Mouse (Mus musculus): ENCODE data around the gene Copa. TPM values are rescaled to one million over a fixed set of nuclear protein-coding genes. Genes with fewer than 3 reads are reported as not detected.

The Copa gene
- polyA plus RNA-seq, 1 experiment from 2014 or later: 170 TPM

DNA sequence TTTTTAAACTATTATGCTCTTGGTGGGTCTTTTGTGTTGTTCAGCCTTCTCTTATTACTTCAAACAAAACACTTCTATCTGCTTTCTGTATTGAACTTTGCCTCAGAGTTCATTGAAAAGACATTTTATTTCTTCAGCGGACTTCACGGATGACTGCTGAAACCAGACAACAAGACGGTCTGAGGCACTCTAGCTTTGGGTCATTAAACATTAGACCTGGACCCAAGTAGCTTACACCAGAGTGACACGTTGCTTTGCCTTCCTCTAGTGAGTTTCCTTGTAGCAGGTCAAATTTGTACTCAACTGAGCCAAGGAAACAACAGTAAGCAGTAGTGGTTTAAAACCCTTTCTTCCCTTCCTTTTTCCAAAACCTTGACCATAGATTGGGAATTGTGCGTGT is 85.6 kb downstream of the Copa start:
- H3K27ac ChIP-seq (ENCODE audit: low read length): no peak overlapping the region
- H3K4me1 ChIP-seq (ENCODE audit: control insufficient read depth, insufficient read depth, low read length): 0 out of 2 replicates have a peak, but pooled peaks cover 2% of the 10 kb centered on the region
- WGBS: 91% methylated on average over 5 of the region's 5 CpGs
- no peak overlapping the region for H3K9ac ChIP-seq (ENCODE audit: low read length)
- no peak overlapping the region for H3K4me3 ChIP-seq (ENCODE audit: low read length)
- no peak for ATAC-seq (replicated peaks; ENCODE audit: extremely low read depth, insufficient read depth, low FRiP score)
- no peaks in the 10 kb centered on the region for H3K9me3 ChIP-seq (replicated peaks; ENCODE audit: control insufficient read depth, low read length)
- no peaks in the 10 kb centered on the region for H3K27me3 ChIP-seq (ENCODE audit: control insufficient read depth, insufficient read depth, low read length)
- no peak overlapping the region for H3K4me2 ChIP-seq (ENCODE audit: low read depth, low read length)
- peaks cover 56% of the 10 kb centered on the region for H3K36me3 ChIP-seq (ENCODE audit: control insufficient read depth, insufficient read depth)

GRCm38 (mm10) chr1:172169809-172170208 is 87.5 kb downstream of the Copa start:
- H3K4me3 ChIP-seq (ENCODE audit: low read length): no peak overlapping the region
- no peak overlapping the region for H3K27ac ChIP-seq (ENCODE audit: low read length)
- H3K9me3 ChIP-seq (replicated peaks; ENCODE audit: control insufficient read depth, low read length): no peaks in the 10 kb centered on the region
- 89% methylated on average over 5 of the region's 5 CpGs for WGBS
- ATAC-seq (replicated peaks; ENCODE audit: extremely low read depth, insufficient read depth, low FRiP score): no peak
- H3K4me2 ChIP-seq (ENCODE audit: low read depth, low read length): no peak overlapping the region
- 0 out of 2 replicates have a peak, but pooled peaks cover 5% of the 10 kb centered on the region for H3K4me1 ChIP-seq (ENCODE audit: control insufficient read depth, insufficient read depth, low read length)
- H3K9ac ChIP-seq (ENCODE audit: low read length): no peak overlapping the region
- H3K36me3 ChIP-seq (ENCODE audit: control insufficient read depth, insufficient read depth): peaks cover 67% of the 10 kb centered on the region
- H3K27me3 ChIP-seq (ENCODE audit: control insufficient read depth, insufficient read depth, low read length): no peaks in the 10 kb centered on the region

Other genes starting within 250 kb of the Copa start
- 2.0 and 2.6 TPM in 2 replicates for gene Cd84, start 242.8 kb upstream of the Copa start, polyA plus RNA-seq (2015; fragmentation: Nextera tagmentation; extraction: Ambion mirVana)
- gene Gm10521, start 186.9 kb upstream of the Copa start, polyA plus RNA-seq (2015; fragmentation: Nextera tagmentation; extraction: Ambion mirVana): not detected in 2 replicates
- 7.8 and 22.2 TPM in 2 replicates for gene Slamf6, start 165.0 kb upstream of the Copa start, polyA plus RNA-seq (2015; fragmentation: Nextera tagmentation; extraction: Ambion mirVana)
- 7.3 and 7.5 TPM in 2 replicates for gene Vangl2, start 54.1 kb upstream of the Copa start, polyA plus RNA-seq (2015; fragmentation: Nextera tagmentation; extraction: Ambion mirVana)
- gene Nhlh1, start 25.0 kb upstream of the Copa start, polyA plus RNA-seq (2015; fragmentation: Nextera tagmentation; extraction: Ambion mirVana): not detected in 2 replicates
- 106 and 109 TPM in 2 replicates for gene Ncstn, start 266 bp downstream of the Copa start, polyA plus RNA-seq (2015; fragmentation: Nextera tagmentation; extraction: Ambion mirVana)
- gene Pex19, start 44.2 kb downstream of the Copa start, polyA plus RNA-seq (2015; fragmentation: Nextera tagmentation; extraction: Ambion mirVana): 130 and 135 TPM in 2 replicates
- gene Dcaf8, start 65.6 kb downstream of the Copa start, polyA plus RNA-seq (2015; fragmentation: Nextera tagmentation; extraction: Ambion mirVana): 117 and 129 TPM in 2 replicates
- 181 and 193 TPM in 2 replicates for gene Pea15a, start 124.3 kb downstream of the Copa start, polyA plus RNA-seq (2015; fragmentation: Nextera tagmentation; extraction: Ambion mirVana)
- 106 and 108 TPM in 2 replicates for gene Casq1, start 137.3 kb downstream of the Copa start, polyA plus RNA-seq (2015; fragmentation: Nextera tagmentation; extraction: Ambion mirVana)
- 0.16 and 0.17 TPM in 2 replicates for gene Atp1a4, start 175.9 kb downstream of the Copa start, polyA plus RNA-seq (2015; fragmentation: Nextera tagmentation; extraction: Ambion mirVana)
- gene Igsf8, start 179.1 kb downstream of the Copa start, polyA plus RNA-seq (2015; fragmentation: Nextera tagmentation; extraction: Ambion mirVana): 25.3 and 30.6 TPM in 2 replicates
- gene Atp1a2, start 215.5 kb downstream of the Copa start, polyA plus RNA-seq (2015; fragmentation: Nextera tagmentation; extraction: Ambion mirVana): 18.7 and 20.7 TPM in 2 replicates
- gene Kcnj9, start 246.8 kb downstream of the Copa start, polyA plus RNA-seq (2015; fragmentation: Nextera tagmentation; extraction: Ambion mirVana): not detected in 2 replicates